Mouse (Mus musculus) stomach, embryonic 14.5 days (tissue): ENCODE results near the gene Mpdu1. TPM values are rescaled to one million over a fixed set of nuclear protein-coding genes. Genes with fewer than 3 reads are reported as not detected.
A peak's percentile ranks its signal among the peaks of the same experiment; 100 is the strongest.

Experiments used
- ATAC-seq: fragments of 200-750 bp; cut with Nextera tagmentation; 2 replicates; pipeline ENCODE4 v1.8.0; 2017; ENCODE audit warnings: low read depth, moderate TSS enrichment; ENCODE audit not compliant: insufficient number of reproducible peaks, insufficient read depth, low FRiP score
- H3K27ac ChIP-seq: fragments of 300-500 bp; sonication (generic); 2 replicates; pipeline ENCODE4 v1.5.1; 2014; ENCODE audit warnings: mild to moderate bottlenecking, low read length, moderate library complexity, mixed read lengths
- H3K27me3 ChIP-seq: fragments of 300-500 bp; sonication (generic); 2 replicates; pipeline ENCODE4 v1.6.1; 2014; ENCODE audit warnings: low read length, control low read depth, mixed read lengths; ENCODE audit not compliant: control insufficient read depth, insufficient read depth
- H3K36me3 ChIP-seq: fragments of 300-500 bp; sonication (generic); 2 replicates; pipeline ENCODE4 v1.6.1; 2014; ENCODE audit warnings: mild to moderate bottlenecking, control low read depth, low read length, moderate library complexity, mixed read lengths; ENCODE audit not compliant: control insufficient read depth, insufficient read depth
- H3K4me1 ChIP-seq: fragments of 300-500 bp; sonication (generic); 2 replicates; pipeline ENCODE4 v1.6.1; 2014; ENCODE audit warnings: low read length, control low read depth, mixed read lengths; ENCODE audit not compliant: control insufficient read depth, insufficient read depth
- H3K4me2 ChIP-seq: fragments of 300-500 bp; sonication (generic); replicated peaks from 2 replicates; pipeline ENCODE4 v1.6.1; 2014; ENCODE audit warnings: low read depth, low read length, control low read depth
- H3K4me3 ChIP-seq: fragments of 300-500 bp; sonication (generic); 2 replicates; pipeline ENCODE4 v1.5.1; 2014; ENCODE audit warnings: low read depth, low read length, control low read depth
- H3K9ac ChIP-seq: fragments of 300-500 bp; sonication (generic); replicated peaks from 2 replicates; pipeline ENCODE4 v1.6.1; 2014; ENCODE audit warnings: low read depth, mild to moderate bottlenecking, control low read depth, low read length, moderate library complexity, mixed read lengths
- H3K9me3 ChIP-seq: fragments of 300-500 bp; sonication (generic); 2 replicates; pipeline ENCODE4 v1.6.1; 2016; ENCODE audit warnings: low read depth, low read length, control low read depth; ENCODE audit not compliant: control insufficient read depth
- WGBS: fragments of 180-500 bp; shearing (Covaris S2); extraction: QIAGEN DNeasy Blood & Tissue Kit; methylation state at CpG from one replicate; pipeline ENCODE4 v1.1.7; 2014; 5-methylcytosine and 5-hydroxymethylcytosine counted together
- polyA plus RNA-seq: library from polyadenylated mRNA; unstranded; fragments of >200 nt; fragmentation: Nextera tagmentation; extraction: Ambion mirVana; gene quantifications from 2 replicates; pipeline ENCODE4 v1.2.1, GENCODE M21; 2014

The Mpdu1 gene
- polyA plus RNA-seq, 1 experiment from 2014 or later: 49.9 TPM

DNA sequence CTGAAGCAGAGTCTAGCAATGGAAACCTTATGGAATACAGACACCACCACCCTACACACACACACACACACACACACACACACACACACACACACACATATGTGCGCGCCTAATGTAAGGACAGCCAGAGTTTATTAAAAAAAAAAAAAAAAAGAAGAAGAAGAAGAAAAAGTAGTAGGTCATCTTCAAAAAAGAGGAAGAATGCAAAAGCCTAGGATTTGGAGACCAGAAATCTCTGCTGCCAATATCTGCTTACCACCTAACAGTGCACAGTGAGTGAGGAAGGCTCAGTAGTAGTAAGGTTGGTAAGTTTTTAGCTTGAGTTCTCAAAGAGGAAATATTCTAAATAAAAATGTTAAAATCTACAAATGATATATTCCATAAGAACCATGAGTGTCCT, 16.7 kb upstream of the Mpdu1 start:
- no peak overlapping the region for H3K27ac ChIP-seq
- no peak overlapping the region for H3K4me2 ChIP-seq
- no peak overlapping the region for H3K4me3 ChIP-seq
- H3K9me3 ChIP-seq: no peaks in the 10 kb centered on the region
- H3K27me3 ChIP-seq: no peaks in the 10 kb centered on the region
- peaks cover 16% of the 10 kb centered on the region for H3K4me1 ChIP-seq
- ATAC-seq: no peak
- no peak overlapping the region for H3K9ac ChIP-seq
- 81% methylated on average over 2 of the region's 2 CpGs for WGBS
- peaks cover 45% of the 10 kb centered on the region for H3K36me3 ChIP-seq

DNA sequence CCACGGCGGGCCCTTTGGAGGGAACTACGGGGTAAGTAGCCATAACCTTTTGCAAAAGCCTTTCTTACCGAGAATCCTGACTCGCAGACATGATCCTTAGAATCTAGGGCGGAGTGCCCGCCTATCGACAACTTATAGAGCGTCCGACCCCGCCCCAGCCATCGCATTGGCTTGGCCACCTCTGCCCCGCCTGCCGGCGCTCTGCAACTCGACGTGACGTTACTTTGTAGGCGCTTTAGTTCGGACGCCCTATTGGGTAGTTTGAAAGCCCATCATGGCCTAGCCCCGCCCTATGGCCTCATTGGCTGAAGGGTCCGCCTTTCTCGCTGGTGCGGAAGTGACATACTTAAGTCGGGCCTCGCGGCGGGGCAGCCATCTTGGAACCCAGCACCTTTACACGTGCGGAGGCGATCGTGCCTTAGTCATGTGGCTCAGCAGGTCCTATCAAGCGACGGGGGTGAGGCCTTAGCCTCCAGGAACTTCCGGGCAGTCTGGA, 9.8 kb upstream of the Mpdu1 start, which contains the start of gene Eif4a1:
Gene Eif4a1 (minus strand): TSS at position 213 of the 496 bp plus-strand sequence.
- peaks cover 14% of the 10 kb centered on the region; the same call in 1 of the 2 replicates for H3K4me1 ChIP-seq
- H3K36me3 ChIP-seq: peaks cover 72% of the 10 kb centered on the region
- no peaks in the 10 kb centered on the region for H3K27me3 ChIP-seq
- H3K4me2 ChIP-seq: peak within 1 kb of the TSS; percentile 97
- under 1% methylated on average over 36 of the region's 36 CpGs for WGBS
- peak within 1 kb of the TSS; percentile 99 for H3K9ac ChIP-seq
- H3K4me3 ChIP-seq: peak within 1 kb of the TSS; percentile 100
- ATAC-seq: peak; percentile 98
- H3K27ac ChIP-seq: peak within 1 kb of the TSS; percentile 99
- no peaks in the 10 kb centered on the region for H3K9me3 ChIP-seq

DNA sequence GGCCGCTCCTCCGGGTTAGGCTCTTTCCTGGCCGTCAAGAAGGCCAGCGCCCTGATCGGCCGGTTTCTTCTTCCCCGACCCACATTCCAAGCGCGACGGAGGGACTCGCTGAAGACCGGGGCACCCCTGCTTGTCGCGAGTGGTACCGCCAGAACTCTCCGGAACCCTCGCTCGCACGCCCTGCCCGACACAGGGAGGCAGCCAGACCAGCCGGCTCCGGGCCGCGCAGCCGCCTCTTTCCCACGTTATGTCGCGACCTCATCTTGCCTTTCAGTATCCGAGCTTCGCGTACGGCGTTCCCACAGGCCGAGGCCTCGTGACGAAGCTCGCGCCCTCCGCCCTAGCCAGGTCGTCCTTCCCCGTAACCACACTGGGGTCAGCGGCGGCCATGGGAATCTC, 9.3 kb upstream of the Mpdu1 start:
- under 1% methylated on average over 43 of the region's 43 CpGs for WGBS
- Histone ChIP-seq H3K9me3 (no peaks in the 10 kb centered on the region), H3K4me2 (peak overlapping the region; percentile 97; the same call in 1 of the 2 replicates), H3K27ac (peak overlapping the region; percentile 99), H3K4me1 (peaks cover 14% of the 10 kb centered on the region; the same call in 1 of the 2 replicates), H3K27me3 (no peaks in the 10 kb centered on the region), H3K9ac (peak overlapping the region; percentile 99), H3K4me3 (peak overlapping the region; percentile 100), H3K36me3 (peaks cover 68% of the 10 kb centered on the region)
- peak; percentile 4 for ATAC-seq

DNA sequence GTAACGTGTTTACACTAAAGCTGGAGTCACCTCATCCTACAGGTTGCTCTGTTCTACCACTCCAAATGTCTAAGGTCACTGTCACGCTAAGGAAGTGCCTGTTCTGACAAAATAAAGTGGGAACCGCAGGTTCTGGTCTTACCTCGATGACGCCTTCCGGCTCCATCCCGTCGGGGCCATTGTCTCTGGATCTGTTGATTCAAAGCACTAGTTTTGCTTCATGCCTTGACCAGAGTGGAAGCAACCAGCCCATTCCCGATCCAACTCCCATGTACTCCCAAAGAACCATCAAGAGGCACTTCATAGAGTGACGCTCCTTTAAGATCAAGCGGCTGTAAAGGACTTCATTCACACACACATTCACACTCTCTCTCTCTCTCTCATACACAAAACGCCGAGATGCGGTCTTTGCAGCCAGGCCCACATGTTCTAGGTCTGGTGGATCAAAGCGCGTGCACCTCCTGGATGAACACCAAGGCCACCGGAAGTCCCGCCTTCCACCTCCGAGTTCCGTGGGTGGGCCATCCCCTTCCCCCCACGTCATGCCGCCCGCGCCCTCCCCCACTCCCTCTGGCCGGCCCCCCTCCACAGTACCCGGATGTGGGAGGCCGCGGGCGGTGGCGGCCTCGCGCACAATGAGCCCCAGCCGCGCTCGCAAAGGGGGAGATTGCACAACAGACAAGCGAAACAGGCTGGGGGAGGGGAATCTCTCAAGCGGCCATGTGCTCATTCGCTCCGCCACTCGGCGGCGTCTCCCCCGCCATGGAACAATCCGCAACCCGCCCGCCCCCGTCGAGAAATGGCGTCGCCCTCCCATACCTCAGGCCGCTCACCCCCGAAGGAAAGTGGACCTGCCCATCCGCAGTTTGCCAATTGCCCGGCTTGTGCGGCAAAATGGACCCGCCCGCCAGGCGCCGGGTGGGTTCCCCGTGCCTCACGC, 8.6 kb upstream of the Mpdu1 start:
- ATAC-seq: peak; percentile 72
- H3K4me2 ChIP-seq: peak overlapping the region; percentile 97

DNA sequence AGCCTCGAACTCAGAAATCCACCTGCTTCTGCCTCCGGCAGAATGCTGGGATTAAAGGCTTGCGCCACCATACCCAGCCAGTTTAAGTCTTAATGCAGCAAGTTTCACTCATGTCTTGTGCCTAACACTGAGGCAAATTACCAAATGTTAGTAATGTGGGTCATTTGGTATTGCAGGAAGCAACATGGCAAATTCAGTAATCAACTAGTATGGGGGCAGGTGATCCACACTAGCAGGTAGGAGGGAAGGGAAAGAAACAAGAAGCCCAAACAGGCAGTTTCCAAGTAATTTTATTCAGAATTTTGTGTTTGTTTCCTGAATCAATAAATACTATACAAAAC, 4.2 kb upstream of the Mpdu1 start:
- ATAC-seq: no peak
- no peak overlapping the region for H3K27ac ChIP-seq
- WGBS: 91% methylated on average over 3 of the region's 3 CpGs

More for the DNA sequence above, 8.6 kb upstream of the Mpdu1 start:
- H3K27ac ChIP-seq: peak overlapping the region; percentile 99
- H3K9ac ChIP-seq: peak overlapping the region; percentile 99
- no peaks in the 10 kb centered on the region for H3K27me3 ChIP-seq
- peaks cover 68% of the 10 kb centered on the region for H3K36me3 ChIP-seq
- peak overlapping the region; percentile 100 for H3K4me3 ChIP-seq
- 1% methylated on average over 59 of the region's 61 CpGs for WGBS
- H3K9me3 ChIP-seq: no peaks in the 10 kb centered on the region
- peaks cover 14% of the 10 kb centered on the region; the same call in 1 of the 2 replicates for H3K4me1 ChIP-seq

DNA sequence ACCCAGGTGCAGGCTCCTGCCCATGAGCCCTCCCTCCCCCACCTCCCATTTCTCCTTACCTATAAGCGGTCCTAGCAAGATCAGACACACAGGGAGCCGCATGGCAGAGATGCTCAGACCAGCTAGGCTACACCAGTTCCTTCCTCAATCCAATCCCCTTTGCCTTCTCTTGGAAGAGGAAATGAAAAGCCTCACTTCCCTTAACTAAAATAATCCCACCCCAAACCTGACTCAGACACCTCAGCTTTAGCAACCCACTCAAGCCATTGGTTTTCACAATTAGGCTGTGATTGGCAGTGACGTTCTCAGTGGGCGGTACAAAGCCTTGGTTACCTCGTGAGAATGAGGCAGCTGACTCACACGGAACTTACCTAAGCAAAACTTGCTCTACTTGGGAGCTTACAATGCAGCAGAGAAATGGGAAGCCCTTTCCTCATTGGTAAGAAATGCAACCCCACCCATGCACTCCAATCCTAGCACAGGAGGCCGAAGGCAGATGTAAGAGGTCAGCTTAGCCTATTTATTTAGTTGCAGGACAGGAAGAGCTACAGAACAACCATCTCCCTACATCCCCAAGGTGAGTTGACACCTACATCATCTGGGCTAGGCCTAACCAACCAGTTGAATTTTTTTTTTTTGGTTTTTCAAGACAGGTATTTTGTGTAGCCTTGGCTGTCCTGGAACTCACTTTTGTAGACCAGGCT, 3.7 kb upstream of the Mpdu1 start, which contains the start of gene Cd68:
Gene Cd68 (minus strand): TSS at position 193 of the 704 bp plus-strand sequence.
- Histone ChIP-seq H3K9me3 (no peaks in the 10 kb centered on the region), H3K36me3 (peaks cover 56% of the 10 kb centered on the region), H3K9ac (no peak within 1 kb of the TSS), H3K4me2 (no peak within 1 kb of the TSS), H3K4me3 (no peak within 1 kb of the TSS), H3K27me3 (no peaks in the 10 kb centered on the region), H3K27ac (peak within 1 kb of the TSS; percentile 11; the same call in 1 of the 2 replicates), H3K4me1 (peaks cover 26% of the 10 kb centered on the region; the same call in 1 of the 2 replicates)
- WGBS: 32% methylated on average over 7 of the region's 7 CpGs
- no peak for ATAC-seq

More for the DNA sequence above, 4.2 kb upstream of the Mpdu1 start:
- no peak overlapping the region for H3K9ac ChIP-seq
- H3K9me3 ChIP-seq: no peaks in the 10 kb centered on the region
- H3K27me3 ChIP-seq: no peaks in the 10 kb centered on the region
- peaks cover 21% of the 10 kb centered on the region; the same call in 1 of the 2 replicates for H3K4me1 ChIP-seq
- no peak overlapping the region for H3K4me2 ChIP-seq
- no peak overlapping the region for H3K4me3 ChIP-seq
- H3K36me3 ChIP-seq: peaks cover 56% of the 10 kb centered on the region

DNA sequence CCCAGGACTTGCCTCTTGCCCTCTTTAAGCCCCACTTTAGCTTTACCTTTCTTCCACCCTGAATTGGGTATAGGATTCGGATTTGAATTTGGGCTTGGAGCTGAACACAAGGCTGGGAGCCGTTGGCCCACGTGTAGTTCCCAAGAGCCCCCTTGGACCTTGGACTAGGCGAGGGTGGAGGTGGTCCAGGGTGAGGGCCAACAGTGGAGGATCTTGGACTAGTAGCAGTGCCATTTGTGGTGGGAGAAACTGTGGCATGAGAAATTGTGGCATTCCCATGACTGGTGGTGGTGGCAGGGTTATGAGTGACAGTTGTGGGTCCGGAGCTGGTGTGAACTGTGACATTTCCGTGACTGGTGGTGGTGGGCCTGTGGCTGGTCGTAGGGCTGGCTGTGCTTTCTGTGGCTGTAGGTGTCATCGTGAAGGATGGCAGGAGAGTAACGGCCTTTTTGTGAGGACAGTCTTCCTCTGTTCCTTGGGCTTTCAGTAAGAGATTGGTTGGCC, 3.1 kb upstream of the Mpdu1 start:
- H3K27ac ChIP-seq: no peak overlapping the region

DNA sequence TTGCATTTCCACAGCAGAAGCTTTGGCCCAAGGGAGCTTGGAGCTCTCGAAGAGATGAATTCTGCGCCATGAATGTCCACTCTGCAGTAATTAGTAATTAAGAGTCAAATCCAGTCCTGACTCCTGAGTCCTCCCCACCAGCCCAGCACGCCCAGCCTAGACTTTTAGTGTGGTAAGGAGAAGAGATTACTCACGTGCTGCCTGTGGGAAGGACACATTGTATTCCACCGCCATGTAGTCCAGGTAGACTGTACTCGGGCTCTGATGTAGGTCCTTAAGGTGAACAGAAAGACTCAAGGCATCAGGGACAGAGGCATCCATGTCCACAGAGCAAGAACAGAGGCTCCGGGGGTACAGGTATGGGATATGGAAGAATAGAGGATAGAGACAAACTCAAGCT, 2.4 kb upstream of the Mpdu1 start:
- H3K4me2 ChIP-seq: no peak overlapping the region
- no peak overlapping the region for H3K27ac ChIP-seq
- ATAC-seq: no peak
- WGBS: 91% methylated on average over 7 of the region's 7 CpGs
- peaks cover 45% of the 10 kb centered on the region for H3K36me3 ChIP-seq
- H3K4me3 ChIP-seq: no peak overlapping the region
- H3K9me3 ChIP-seq: no peaks in the 10 kb centered on the region
- no peaks in the 10 kb centered on the region for H3K27me3 ChIP-seq
- peaks cover 21% of the 10 kb centered on the region; the same call in 1 of the 2 replicates for H3K4me1 ChIP-seq
- no peak overlapping the region for H3K9ac ChIP-seq

More for the DNA sequence above, 3.1 kb upstream of the Mpdu1 start:
- Histone ChIP-seq H3K4me2 (no peak overlapping the region), H3K36me3 (peaks cover 52% of the 10 kb centered on the region), H3K4me3 (no peak overlapping the region), H3K9me3 (no peaks in the 10 kb centered on the region), H3K9ac (no peak overlapping the region), H3K27me3 (no peaks in the 10 kb centered on the region), H3K4me1 (peaks cover 27% of the 10 kb centered on the region; the same call in 1 of the 2 replicates)
- 69% methylated on average over 9 of the region's 9 CpGs for WGBS
- no peak for ATAC-seq
